Mouse (Mus musculus): Measurements from ENCODE around the gene Gsg1l2.

Gsg1l2 gene

GRCm38 (mm10) chr11:67774379-67774778 lies at the start of gene Gsg1l2:
Gene Gsg1l2 (plus strand): TSS chr11:67774608.
- TF ChIP-seq GATA4 (IDR thresholded peaks at IDR 0.05; ENCODE audit: insufficient replicate concordance, low read length): no peak

GRCm38 (mm10) chr11:67727095-67727494 lies 47.3 kb upstream of the Gsg1l2 start:
- no peak for TF ChIP-seq GATA4 (IDR thresholded peaks at IDR 0.05; ENCODE audit: insufficient replicate concordance, low read length)

- TF ChIP-seq GATA4 (IDR thresholded peaks at IDR 0.05; ENCODE audit: insufficient replicate concordance, low read length): no peak
Observed at GRCm38 (mm10) chr11:67728726-67729125, 45.7 kb upstream of the Gsg1l2 start.

DNA sequence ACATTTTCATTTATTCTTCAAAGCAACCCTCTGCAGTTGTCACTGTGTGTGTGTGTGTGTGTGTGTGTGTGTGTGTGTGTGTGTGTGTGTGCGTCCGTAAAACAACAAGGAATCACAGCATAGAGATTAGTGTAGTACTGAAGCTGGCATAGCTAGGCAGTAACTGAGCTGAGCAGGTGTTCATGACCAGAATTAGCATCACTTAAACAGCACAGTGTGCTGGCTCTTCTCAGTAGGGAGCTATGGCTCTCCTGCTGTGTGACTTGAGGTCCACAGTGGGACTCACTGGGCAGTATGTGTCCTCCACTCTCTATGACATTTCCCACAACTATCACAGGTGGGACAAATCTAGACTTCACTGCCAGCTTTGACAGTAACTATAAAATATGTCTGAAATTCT lies 43.4 kb upstream of the Gsg1l2 start:
- TF ChIP-seq GATA4 (IDR thresholded peaks at IDR 0.05; ENCODE audit: insufficient replicate concordance, low read length): no peak

DNA sequence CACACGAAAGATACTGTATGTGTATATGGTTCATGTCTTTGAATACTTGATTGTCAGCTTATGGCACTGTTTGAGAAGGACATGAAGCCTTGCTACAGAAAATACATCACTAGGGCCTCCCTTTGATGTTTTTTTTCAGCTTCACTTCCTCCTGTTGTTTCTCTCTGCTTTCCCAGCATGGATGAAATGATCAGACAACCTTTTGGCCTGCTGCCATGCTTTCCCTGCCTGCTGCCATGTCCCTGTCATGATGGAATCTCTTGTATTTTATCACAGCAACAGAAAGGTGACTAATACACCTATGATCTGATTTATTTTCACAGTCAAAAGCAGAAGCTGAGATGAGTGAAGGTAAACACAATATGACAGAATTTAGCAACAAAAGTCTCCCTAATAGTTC lies 40.7 kb upstream of the Gsg1l2 start:
- TF ChIP-seq GATA4 (IDR thresholded peaks at IDR 0.05; ENCODE audit: insufficient replicate concordance, low read length): no peak

DNA sequence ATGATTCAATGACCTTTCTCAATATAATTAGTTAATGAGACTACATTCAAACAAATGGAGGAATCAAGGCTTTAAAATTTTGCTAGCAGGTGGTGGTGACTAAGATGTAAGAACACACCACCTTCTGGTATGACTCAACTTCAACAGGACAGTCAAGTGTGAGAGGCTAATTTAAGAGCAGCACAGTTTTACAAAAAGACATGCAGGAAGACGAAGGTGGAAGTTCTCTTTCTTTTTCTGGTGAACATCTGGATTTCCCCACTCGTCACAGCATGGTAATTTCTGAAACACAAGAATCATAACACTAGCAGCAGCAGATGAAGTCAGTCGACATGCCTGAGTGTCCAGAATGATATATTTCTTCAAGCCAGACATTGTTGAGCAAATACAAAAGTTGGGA lies 39.8 kb upstream of the Gsg1l2 start:
- no peak for TF ChIP-seq GATA4 (IDR thresholded peaks at IDR 0.05; ENCODE audit: insufficient replicate concordance, low read length)

- no peak for TF ChIP-seq GATA4 (IDR thresholded peaks at IDR 0.05; ENCODE audit: insufficient replicate concordance, low read length)
Observed at GRCm38 (mm10) chr11:67738345-67738744, 36.1 kb upstream of the Gsg1l2 start.

- TF ChIP-seq GATA4 (IDR thresholded peaks at IDR 0.05; ENCODE audit: insufficient replicate concordance, low read length): no peak
Observed at GRCm38 (mm10) chr11:67738846-67739490, 35.4 kb upstream of the Gsg1l2 start.

GRCm38 (mm10) chr11:67741569-67741968 lies 32.8 kb upstream of the Gsg1l2 start:
- TF ChIP-seq GATA4 (IDR thresholded peaks at IDR 0.05; ENCODE audit: insufficient replicate concordance, low read length): no peak

- TF ChIP-seq GATA4 (IDR thresholded peaks at IDR 0.05; ENCODE audit: insufficient replicate concordance, low read length): no peak
Observed at GRCm38 (mm10) chr11:67756287-67756686, 18.1 kb upstream of the Gsg1l2 start.

- TF ChIP-seq GATA4 (IDR thresholded peaks at IDR 0.05; ENCODE audit: insufficient replicate concordance, low read length): no peak
Observed at GRCm38 (mm10) chr11:67757373-67758167, 16.8 kb upstream of the Gsg1l2 start.

GRCm38 (mm10) chr11:67771053-67771452 lies 3.4 kb upstream of the Gsg1l2 start, which contains the start of gene Glp2r:
Gene Glp2r (minus strand): TSS chr11:67771153.
- no peak for TF ChIP-seq GATA4 (IDR thresholded peaks at IDR 0.05; ENCODE audit: insufficient replicate concordance, low read length)

DNA sequence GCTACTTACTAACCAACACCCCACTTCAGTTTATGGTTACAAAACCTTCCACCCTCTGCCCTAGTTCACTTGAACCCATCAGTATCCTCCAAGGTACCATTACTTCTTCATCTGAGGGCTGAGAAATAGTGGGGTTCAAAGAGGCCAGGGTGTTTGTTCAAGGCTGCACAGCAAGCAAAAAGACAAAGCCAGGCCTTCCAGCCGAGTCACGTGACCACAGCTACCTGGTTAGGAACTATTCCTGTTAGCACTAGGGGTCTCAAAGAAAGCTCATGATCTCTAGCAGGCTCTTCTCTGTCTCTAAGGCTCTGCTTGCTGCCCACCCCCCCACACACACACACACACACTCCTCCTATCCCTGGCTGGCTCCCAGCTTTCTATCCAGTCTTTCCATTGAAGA lies 2.7 kb upstream of the Gsg1l2 start:
- no peak for TF ChIP-seq GATA4 (IDR thresholded peaks at IDR 0.05; ENCODE audit: insufficient replicate concordance, low read length)

DNA sequence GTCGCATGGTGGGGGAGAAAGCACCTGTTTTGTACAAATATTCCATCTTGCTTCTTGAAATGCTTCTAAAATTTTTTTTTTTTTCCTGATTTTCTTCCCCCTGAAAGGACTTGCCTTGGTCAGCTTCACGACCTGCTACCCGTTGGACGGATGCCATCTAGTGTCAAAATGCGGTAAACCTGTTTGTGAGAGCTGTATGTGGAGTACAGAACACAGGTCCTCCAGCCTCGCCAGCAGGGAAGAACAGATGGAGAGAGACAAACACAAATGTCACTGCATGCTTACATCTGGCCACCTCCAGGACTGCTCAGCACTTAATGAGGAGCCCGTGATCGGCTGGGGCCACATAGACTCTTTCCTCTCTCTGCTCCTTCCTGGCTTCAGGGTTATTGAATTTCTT lies 1.8 kb upstream of the Gsg1l2 start:
- no peak for TF ChIP-seq GATA4 (IDR thresholded peaks at IDR 0.05; ENCODE audit: insufficient replicate concordance, low read length)

- TF ChIP-seq GATA4 (IDR thresholded peaks at IDR 0.05; ENCODE audit: insufficient replicate concordance, low read length): no peak
Observed at GRCm38 (mm10) chr11:67790182-67790581, 15.8 kb downstream of the Gsg1l2 start.

DNA sequence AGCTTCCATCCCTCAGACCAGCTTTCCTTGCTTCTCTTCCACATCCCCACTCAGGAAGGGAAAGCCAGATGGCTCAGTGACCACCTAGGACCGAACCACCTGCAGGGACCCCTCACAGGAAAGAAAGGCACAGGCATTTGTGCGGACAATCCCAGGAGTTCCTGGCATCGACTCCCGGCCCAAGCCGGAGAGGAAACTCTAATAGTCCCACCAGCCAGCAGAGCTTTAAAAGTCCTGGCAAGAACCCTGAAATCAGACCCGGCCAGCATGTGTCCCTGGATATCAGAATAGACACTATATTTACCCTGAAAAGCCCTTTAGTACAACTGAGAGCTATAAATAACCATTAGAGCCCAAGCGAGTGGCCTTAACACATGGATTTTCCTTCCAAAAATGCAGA lies 23.5 kb downstream of the Gsg1l2 start, which contains the start of gene Dhrs7c:
TSS of gene Dhrs7c (plus strand) at position 257 of the 400 bp plus-strand sequence.
- TF ChIP-seq GATA4 (IDR thresholded peaks at IDR 0.05; ENCODE audit: insufficient replicate concordance, low read length): no peak

All from liver, adult (tissue).